Comparison of ENCODE assay signal across 8 mouse cellular contexts in the genomic region with DNA sequence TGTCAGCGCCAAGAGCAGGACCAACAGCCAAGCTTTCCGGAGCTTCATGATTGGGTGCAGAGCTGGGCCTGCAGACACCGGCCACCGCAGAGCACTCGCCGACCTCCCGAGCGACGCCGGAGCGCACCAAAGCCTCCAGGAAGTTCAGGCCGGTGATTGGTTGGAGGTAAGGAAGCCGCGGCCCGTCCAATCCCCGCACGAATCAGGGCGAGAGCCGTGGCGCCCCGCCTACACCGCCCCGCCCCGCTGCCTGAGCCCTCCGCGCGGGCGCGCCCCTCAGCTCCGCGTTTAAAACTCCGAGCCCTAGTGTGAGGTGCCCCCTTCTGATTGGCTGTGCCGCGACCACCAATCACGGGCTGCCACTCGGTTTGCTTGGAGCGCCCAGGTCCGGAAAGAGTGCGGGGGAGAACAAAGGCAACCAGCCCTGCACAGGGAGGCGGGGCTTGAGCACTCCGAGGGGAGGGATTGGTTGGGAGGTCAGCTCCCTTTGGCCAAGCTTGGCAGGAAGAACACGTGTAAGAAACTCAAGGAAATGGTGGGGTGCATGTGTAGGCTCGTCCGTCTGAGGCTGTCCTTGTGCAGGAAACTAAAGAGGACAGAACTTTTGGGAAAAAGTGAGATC. TPM values are rescaled to one million over a fixed set of nuclear protein-coding genes. Genes with fewer than 3 reads are reported as not detected.
DNase-seq lines count a peak whose midpoint lies in the region; ATAC-seq and TF ChIP-seq lines count a peak whose summit lies in the region.

A gene (minus strand): TSS at position 174 of the 622 bp plus-strand sequence.

- TF ChIP-seq CTCF in bone marrow, adult 2 months (IDR thresholded peaks at IDR 0.05; ENCODE audit: control insufficient read depth, insufficient read depth, low read length), result no peak
- TF ChIP-seq CTCF in midbrain, postnatal 0 days (IDR thresholded peaks at IDR 0.05), result no peak

- ATAC-seq in embryonic facial prominence, embryonic 15.5 days (ENCODE audit: insufficient number of reproducible peaks, low FRiP score, low TSS enrichment, low read depth), result peak; percentile 99
- peak; percentile 99 for ATAC-seq in limb, embryonic 14.5 days (ENCODE audit: low FRiP score, low read depth)
- ATAC-seq in midbrain, postnatal 0 days (ENCODE audit: low FRiP score), result peak; percentile 100

- no peaks in the 10 kb centered on the region for H3K27me3 ChIP-seq in embryonic facial prominence, embryonic 15.5 days
- no peaks in the 10 kb centered on the region for H3K27me3 ChIP-seq in limb, embryonic 14.5 days (ENCODE audit: control insufficient read depth, insufficient read depth, low read length)
- H3K27me3 ChIP-seq in midbrain, postnatal 0 days (ENCODE audit: insufficient read depth, low read length), result no peaks in the 10 kb centered on the region

- peak within 1 kb of the TSS; percentile 81 for H3K4me3 ChIP-seq in bone marrow, adult 2 months (replicated peaks; ENCODE audit: control insufficient read depth, low read depth, low read length)
- peak within 1 kb of the TSS; percentile 80 for H3K4me3 ChIP-seq in embryonic facial prominence, embryonic 15.5 days (replicated peaks)
- peak within 1 kb of the TSS; percentile 86 for H3K4me3 ChIP-seq in limb, embryonic 14.5 days (replicated peaks; ENCODE audit: low read length)
- peak within 1 kb of the TSS; percentile 67 for H3K4me3 ChIP-seq in midbrain, postnatal 0 days (ENCODE audit: low read depth, low read length)

- H3K9me3 ChIP-seq in embryonic facial prominence, embryonic 15.5 days (replicated peaks), result no peaks in the 10 kb centered on the region
- no peaks in the 10 kb centered on the region for H3K9me3 ChIP-seq in limb, embryonic 14.5 days (ENCODE audit: control insufficient read depth, low read length)
- H3K9me3 ChIP-seq in midbrain, postnatal 0 days (ENCODE audit: low read length), result no peaks in the 10 kb centered on the region

- H3K27ac ChIP-seq in bone marrow, adult 2 months (ENCODE audit: control insufficient read depth, insufficient read depth, low read depth, low read length, poor library complexity), result peak within 1 kb of the TSS; percentile 46
- H3K27ac ChIP-seq in embryonic facial prominence, embryonic 15.5 days (replicated peaks), result peak within 1 kb of the TSS; percentile 97
- peak within 1 kb of the TSS; percentile 95 for H3K27ac ChIP-seq in limb, embryonic 14.5 days (replicated peaks; ENCODE audit: low read depth, low read length)
- peak within 1 kb of the TSS; percentile 86 for H3K27ac ChIP-seq in midbrain, postnatal 0 days (ENCODE audit: low read depth, low read length)

- H3K4me2 ChIP-seq in embryonic facial prominence, embryonic 15.5 days (replicated peaks), result peak within 1 kb of the TSS; percentile 65
- H3K4me2 ChIP-seq in limb, embryonic 14.5 days (replicated peaks; ENCODE audit: low read depth, low read length, severe bottlenecking), result peak within 1 kb of the TSS; percentile 81
- H3K4me2 ChIP-seq in midbrain, postnatal 0 days (ENCODE audit: low read depth, low read length, poor library complexity, severe bottlenecking), result peak within 1 kb of the TSS; percentile 71

- peaks cover 1% of the 10 kb centered on the region; the same call in 1 of the 2 replicates for H3K4me1 ChIP-seq in bone marrow, adult 2 months (ENCODE audit: control insufficient read depth, insufficient read depth, low read length)
- H3K4me1 ChIP-seq in embryonic facial prominence, embryonic 15.5 days, result peaks cover 23% of the 10 kb centered on the region
- H3K4me1 ChIP-seq in limb, embryonic 14.5 days (ENCODE audit: control insufficient read depth, insufficient read depth, low read length), result peaks cover 29% of the 10 kb centered on the region
- H3K4me1 ChIP-seq in midbrain, postnatal 0 days (ENCODE audit: insufficient read depth, low read length), result peaks cover 7% of the 10 kb centered on the region; the same call in 1 of the 2 replicates

- peak; percentile 99 for DNase-seq in 416B (ENCODE audit: low read depth)
- peak; percentile 99 for DNase-seq in heart, adult 8-10 months (ENCODE audit: low spot score)
- DNase-seq in kidney, adult 9 months, result peak; percentile 99
- peak; percentile 99 for DNase-seq in limb, embryonic 14.5 days (ENCODE audit: low spot score)
- DNase-seq in midbrain, postnatal 0 days (ENCODE audit: low spot score), result peak; percentile 98
- peak; percentile 92 to 93 for DNase-seq in spleen, postnatal 14 days (ENCODE audit: low spot score in 2 of 2)

- H3K36me3 ChIP-seq in embryonic facial prominence, embryonic 15.5 days, result no peaks in the 10 kb centered on the region
- H3K36me3 ChIP-seq in limb, embryonic 14.5 days (ENCODE audit: control insufficient read depth, insufficient read depth, low read length), result peaks cover 5% of the 10 kb centered on the region; the same call in 1 of the 2 replicates
- H3K36me3 ChIP-seq in midbrain, postnatal 0 days (ENCODE audit: insufficient read depth, low read length), result no peaks in the 10 kb centered on the region; the same call in 1 of the 2 replicates

- WGBS in bone marrow, adult 2 months, result under 1% methylated on average over 44 of the region's 44 CpGs
- WGBS in embryonic facial prominence, embryonic 15.5 days, result under 1% methylated on average over 44 of the region's 44 CpGs
- WGBS in limb, embryonic 14.5 days, result 0% methylated on average over 40 of the region's 44 CpGs
- WGBS in midbrain, postnatal 0 days, result under 1% methylated on average over 44 of the region's 44 CpGs

- peak; percentile 87 for TF ChIP-seq POLR2A in bone marrow, adult 2 months (IDR thresholded peaks at IDR 0.05; ENCODE audit: borderline replicate concordance, control insufficient read depth, low read depth, low read length)
- TF ChIP-seq POLR2A in limb, embryonic 14.5 days (IDR thresholded peaks at IDR 0.05; ENCODE audit: borderline replicate concordance, extremely low read depth, insufficient read depth, insufficient read length), result peak; percentile 88; the same call in 1 of the 2 replicates

- H3K9ac ChIP-seq in embryonic facial prominence, embryonic 15.5 days, result peak within 1 kb of the TSS; percentile 51
- H3K9ac ChIP-seq in limb, embryonic 14.5 days (ENCODE audit: low read depth, low read length, severe bottlenecking), result peak within 1 kb of the TSS; percentile 93
- H3K9ac ChIP-seq in midbrain, postnatal 0 days (replicated peaks; ENCODE audit: low read length, poor library complexity, severe bottlenecking), result peak within 1 kb of the TSS; percentile 66

RNA-seq across cellular contexts. Expression of the gene that starts here (rescaled TPM):
- polyA plus RNA-seq in bone marrow, adult 2 months (2011; ENCODE audit: insufficient read depth, insufficient read length, low replicate concordance, missing spikeins), result 14.3 and 39.4 TPM in 2 replicates
- polyA plus RNA-seq in embryonic facial prominence, embryonic 15.5 days (2015; fragmentation: Nextera tagmentation; extraction: Ambion mirVana), result 257 and 265 TPM in 2 replicates
- 10 to 100 TPM; 35.8 to 45.8 (median 38.8) TPM for total RNA-seq in heart, adult 8-10 months (2022)
- 111 and 139 TPM in 2 replicates for polyA plus RNA-seq in limb, embryonic 14.5 days (2012; rRNA removed)
- 243 and 256 TPM in 2 replicates for polyA plus RNA-seq in limb, embryonic 14.5 days (2014; fragmentation: Nextera tagmentation; extraction: Ambion mirVana)
- total RNA-seq in midbrain, postnatal 0 days (2014; rRNA removed), result 92.7 and 94.7 TPM in 2 replicates
- polyA plus RNA-seq in midbrain, postnatal 0 days (2015; fragmentation: Nextera tagmentation; extraction: Ambion mirVana), result 72.6 and 81.6 TPM in 2 replicates

Comparison
In these comparisons a context has a peak if more than half of its experiments do, and no peak if none do; other contexts are left out.
1. Peak in every context shown above with its lines: DNase-seq, ATAC-seq, H3K4me3 ChIP-seq and H3K27ac ChIP-seq.
2. H3K27ac ChIP-seq: peak in every context shown above with its lines; median percentile 97 in embryonic facial prominence, embryonic 15.5 days; 95 in limb, embryonic 14.5 days; 86 in midbrain, postnatal 0 days; 46 in bone marrow, adult 2 months.